Mouse (Mus musculus) adrenal gland, postnatal 25 days (tissue): ENCODE measurements at regions not wholly inside any gene's neighbourhood (a gene's known extent, or its start where the extent isn't known, plus 50 kb on each side); places are given as distances from the start of the nearest gene placed in this dataset.

ENCODE experiments used
- DNase-seq: peaks from one replicate; pipeline ENCODE4 v3.0.0; 2021; ENCODE audit warnings: mixed read lengths

- DNase-seq, result no peak
Measured at GRCm38 (mm10) chr7:36829710-36830109, 131.8 kb downstream of the Tshz3 start.

DNA sequence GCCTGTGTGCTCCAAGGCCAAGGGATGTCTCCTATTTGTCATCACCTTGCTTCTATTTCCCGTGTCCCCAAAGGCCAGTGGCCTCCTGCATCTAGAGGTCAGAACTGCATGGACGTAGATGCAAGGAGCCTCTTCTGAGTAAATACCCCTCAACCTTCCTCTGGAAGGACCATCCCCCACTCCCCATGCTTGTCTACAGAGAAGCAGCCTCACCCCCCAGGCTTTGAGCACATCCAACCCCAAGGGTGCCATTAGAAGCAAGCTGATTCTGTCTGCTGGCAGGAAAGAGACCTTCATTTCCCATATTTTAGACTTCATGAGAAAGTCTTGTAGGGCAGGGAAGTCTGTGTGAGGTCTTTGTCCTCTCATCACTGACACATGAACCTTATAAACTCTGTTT, 132.2 kb downstream of the Tshz3 start:
- DNase-seq, result no peak

DNA sequence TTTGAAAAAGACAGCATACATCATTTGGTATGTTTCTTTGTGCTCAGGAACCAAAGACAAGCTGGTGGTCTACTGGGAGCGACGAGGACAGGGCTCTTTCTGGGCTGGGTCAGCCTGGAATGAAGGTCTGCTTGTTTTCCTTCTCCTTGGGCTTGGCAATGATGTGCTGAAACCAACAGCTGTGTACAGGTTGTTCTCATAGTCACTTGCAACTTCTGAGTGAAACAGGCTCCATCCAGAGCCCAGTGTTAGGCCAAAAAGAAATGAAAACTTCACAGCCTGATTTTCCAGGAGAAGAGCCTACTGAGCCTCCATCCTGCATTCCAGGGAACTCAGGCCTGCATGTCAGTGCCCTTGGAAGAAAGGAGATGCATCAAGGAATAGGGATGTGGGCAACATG, 150.4 kb downstream of the Tshz3 start:
- no peak for DNase-seq

GRCm38 (mm10) chr7:36851275-36851889, 153.5 kb downstream of the Tshz3 start:
- DNase-seq, result no peak

DNA sequence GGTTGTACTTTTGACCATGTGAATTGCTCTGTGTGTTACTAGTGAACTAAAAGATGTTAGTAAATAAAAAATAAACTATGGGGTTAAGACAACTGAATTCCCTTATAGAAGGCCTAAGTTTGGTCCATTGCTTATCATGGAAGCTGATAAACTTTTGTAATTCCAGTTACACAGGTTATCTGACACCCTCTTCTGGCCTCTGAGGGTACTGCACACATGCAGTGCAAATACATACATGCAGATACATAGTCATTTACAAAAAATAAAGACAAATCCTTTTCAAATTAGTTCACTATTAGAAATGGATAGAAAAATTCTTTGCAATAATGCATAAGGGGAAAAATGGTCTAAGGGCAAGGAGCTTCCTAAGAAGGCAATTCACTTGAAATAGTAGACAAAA, 156.4 kb downstream of the Tshz3 start:
- DNase-seq, result no peak

DNA sequence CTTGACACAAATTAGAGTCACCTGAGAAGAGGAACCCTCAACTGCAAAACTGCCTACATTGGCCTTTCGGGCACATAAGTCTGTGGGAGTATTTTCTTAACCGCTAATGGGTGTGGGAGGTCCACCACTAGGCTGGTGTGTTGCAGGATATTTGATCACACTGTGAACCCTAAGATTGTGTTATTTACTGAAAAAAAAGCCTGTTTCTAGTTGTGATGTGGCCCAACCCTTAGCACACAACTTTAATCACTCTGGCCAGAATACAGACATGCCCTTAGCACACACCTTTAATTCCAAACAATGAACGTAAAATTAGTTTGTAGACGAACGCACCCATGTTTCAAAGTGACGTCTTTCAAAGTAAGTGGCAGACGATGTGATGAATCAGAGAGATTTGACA, 161.5 kb downstream of the Tshz3 start:
- no peak for DNase-seq

DNA sequence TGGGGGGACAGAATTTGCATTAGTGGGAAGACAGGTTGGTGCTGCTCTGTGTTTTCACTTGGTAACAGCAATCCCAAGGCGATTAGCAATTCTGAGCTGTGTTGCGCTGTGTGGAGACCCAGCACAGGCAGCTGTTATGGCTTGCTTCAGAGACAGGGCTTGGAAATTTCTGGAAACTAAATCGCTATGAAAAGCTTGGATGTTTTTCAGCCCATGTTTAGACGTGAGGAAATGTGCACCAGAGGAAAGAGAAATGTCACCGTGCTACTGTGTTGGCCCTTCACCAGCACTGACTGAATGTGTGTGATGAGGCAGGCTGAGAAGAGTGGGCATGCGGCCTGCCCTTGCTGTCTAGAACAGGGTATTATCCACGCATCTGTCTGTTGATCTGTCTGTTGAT, 164.6 kb downstream of the Tshz3 start:
- DNase-seq, result no peak

GRCm38 (mm10) chr7:36863745-36864144, 165.8 kb downstream of the Tshz3 start:
- no peak for DNase-seq

DNA sequence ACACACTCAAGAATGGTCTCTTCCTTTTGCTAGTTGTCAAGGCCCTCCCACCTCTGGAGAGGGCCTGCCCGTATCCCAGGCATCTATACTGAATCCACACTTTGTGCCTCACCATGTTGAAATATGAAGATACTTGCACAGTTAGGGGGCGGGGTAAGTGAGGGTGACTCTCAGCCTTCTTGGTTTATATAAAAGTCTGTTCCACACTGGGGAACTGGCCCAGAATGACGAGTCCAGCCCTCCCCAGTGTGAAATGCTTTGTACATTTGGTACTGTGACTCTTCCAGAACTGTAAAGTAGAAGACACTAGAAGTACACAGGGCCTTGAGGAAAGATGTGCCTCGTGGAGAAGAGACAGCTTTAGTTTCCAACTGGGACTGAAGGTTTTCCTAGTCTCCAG, 166.8 kb downstream of the Tshz3 start:
- DNase-seq, result no peak

DNA sequence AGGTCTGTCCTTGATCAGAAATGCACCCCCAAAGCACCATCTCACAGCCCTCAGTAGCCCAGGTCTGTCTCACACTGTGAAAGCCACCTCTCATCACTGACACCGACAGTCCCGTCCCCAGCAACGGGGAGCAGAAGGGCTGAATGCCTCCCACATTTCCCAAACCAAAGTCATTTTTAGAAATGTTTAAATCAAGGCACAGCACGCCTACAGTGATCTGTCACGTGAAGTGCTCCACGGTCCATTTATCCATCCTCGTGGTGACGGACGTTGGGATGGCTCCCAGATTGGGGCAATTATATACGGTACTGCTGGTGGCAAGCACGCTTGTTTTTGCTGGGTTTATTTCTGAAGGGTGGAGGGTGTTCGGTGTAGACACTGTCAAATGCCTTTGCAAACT, 168.7 kb downstream of the Tshz3 start:
- DNase-seq, result no peak

GRCm38 (mm10) chr7:36874004-36874403, 176.1 kb downstream of the Tshz3 start:
- DNase-seq, result no peak

- no peak for DNase-seq
Measured at GRCm38 (mm10) chr7:36877686-36878085, 179.8 kb downstream of the Tshz3 start.

DNA sequence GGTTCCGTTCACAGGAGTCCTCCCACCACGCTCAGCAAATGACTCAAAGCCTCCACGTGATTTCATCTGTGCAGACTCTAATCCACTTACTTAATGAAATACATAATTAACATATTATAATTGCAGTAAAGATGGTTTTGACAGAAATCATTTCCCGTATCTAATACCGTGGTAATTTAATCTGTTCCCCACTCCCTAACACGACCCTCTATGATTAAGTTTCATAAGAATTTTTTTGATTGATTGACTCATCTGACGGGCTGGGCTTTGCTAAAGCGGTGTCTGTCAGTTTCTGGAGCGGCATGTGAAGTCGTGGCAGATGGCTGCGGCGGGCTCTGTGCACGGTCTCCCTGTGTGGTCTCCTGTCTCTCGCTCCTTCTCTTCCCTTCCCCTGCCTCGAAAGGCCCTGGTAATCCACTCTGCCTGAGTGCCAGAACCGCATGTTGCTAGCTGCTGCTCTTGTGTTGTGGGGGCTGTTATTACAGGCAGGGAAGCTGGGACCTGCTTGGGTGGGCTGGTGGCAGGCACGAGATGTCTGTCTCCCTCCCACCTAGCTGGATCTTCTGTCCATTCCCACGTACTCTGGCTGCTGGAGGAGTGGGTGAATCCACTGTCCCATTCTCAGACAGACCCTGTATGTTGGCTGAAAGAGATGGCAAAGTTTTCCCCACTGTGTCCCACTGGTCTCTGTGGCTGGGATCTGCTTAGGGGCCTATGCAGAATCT, 195.0 kb downstream of the Tshz3 start:
- no peak for DNase-seq

GRCm38 (mm10) chr7:36896339-36896738, 198.4 kb downstream of the Tshz3 start:
- no peak for DNase-seq

DNA sequence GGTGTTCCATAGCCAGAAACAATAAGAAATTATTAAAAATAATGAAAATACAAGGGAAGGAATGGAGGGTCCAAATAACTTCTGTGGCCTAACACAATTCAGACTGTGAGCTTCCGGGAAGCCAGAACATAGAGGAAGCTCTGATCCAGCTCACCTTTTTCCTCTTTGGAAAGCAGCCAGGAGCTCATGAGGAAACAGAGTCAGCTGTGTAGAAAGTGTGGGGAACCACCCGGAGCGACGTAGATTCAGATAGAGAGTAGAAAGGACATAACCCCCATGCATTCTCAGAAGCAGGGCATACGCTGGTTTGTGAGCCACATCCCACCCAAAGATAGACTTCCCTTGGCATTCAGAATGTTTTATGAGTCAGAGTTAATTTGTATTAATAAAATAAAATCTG, 203.6 kb downstream of the Tshz3 start:
- DNase-seq, result no peak

DNA sequence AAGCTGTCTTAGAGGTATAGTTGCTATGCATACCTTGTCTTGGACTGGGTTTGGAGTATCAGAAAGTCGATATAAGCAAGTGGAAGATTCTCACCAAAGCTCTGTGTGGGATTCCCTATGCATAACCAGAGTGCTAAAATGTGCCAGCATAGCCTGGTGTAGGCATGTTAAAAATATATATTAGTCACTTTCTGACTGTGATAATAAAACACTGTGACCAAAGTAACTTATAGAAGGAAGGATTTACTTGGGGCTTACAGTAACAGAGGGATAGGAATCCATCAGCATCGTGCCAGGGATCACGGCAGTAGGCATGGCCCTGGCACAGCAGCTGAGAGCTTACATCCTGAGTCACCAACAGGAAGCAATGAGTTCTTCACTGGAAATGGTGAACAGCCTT, 215.4 kb downstream of the Tshz3 start:
- DNase-seq, result no peak

GRCm38 (mm10) chr7:36914261-36914660, 216.3 kb downstream of the Tshz3 start:
- no peak for DNase-seq

DNA sequence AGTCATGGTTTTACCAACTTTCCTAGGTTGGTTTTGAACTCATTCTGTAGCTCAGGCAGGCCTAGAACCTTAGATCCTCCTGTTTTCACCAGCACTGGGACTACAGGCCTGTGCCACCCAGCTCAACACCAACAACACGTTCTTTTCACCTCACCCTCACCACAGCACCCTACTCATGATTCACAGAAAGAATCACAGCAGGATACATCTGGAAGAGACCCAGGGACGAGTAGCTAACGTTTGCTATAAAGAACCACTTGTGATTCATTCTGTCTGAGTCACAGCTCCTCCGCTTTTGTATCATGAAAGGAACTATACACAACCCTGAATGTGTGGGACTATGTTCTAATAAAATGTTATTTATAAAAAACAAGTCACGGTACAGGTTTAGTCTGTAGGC, 217.3 kb downstream of the Tshz3 start:
- DNase-seq, result no peak

- no peak for DNase-seq
Measured at GRCm38 (mm10) chr7:36917011-36917410, 219.1 kb downstream of the Tshz3 start.

DNA sequence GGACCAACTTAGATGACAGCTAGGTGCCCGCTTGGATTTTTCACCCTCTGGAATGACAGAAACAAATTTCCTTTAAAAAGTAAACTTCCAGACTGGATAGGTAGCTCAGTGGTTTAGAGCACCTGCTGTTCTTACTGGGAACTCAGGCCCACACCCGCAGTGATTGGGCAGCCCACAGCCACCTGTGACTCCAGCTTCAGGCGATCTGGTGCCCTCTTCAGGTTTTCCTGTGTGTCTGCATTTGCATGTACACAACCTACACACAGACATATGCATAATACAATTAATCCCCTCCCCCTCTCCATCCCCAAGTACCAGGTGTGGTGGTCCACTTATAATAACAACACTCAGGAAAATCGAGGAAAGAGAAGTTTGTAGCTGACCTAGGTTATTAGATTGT, 221.5 kb downstream of the Tshz3 start:
- no peak for DNase-seq

DNA sequence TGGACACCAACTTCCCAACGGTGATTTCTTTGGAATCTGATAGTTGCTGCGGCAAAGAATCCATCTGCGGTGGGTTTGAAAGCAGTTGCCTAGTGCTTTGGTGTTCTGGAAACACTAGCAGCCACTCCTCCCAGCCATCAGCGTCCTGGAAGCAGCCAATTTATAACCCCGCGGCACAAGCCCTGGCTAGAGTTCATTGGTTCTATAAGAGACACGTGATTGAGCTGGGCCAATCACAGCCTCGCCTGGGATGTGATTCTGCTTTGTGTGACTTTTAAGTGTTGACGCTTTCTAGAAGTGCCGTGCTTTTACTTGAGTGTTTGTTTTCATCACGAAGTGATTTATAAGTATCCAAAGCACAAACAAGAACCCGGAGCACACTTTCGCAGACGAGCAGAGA, 223.1 kb downstream of the Tshz3 start:
- DNase-seq, result no peak

DNA sequence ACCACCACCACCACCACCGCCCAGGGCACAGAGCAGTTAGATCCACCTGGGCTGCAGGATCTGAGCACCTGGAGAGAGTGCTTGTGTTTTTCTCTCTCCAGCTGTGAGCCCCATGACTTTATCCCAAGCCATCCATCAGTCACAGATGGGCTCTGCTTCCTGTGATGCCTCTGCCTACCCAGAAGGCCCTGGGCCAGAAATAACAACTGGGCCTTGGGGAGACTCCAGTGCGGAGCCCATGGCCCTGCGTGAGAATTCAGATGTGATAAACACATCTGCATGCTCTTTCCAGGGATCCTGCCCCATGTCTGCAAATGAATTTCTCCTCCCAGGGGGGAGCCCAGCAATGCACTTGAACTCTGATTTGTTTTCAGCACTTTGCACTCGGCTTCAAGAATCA, 235.6 kb downstream of the Tshz3 start:
- DNase-seq, result no peak

- DNase-seq, result no peak
Measured at GRCm38 (mm10) chr7:36934792-36935555, 237.1 kb downstream of the Tshz3 start.

DNA sequence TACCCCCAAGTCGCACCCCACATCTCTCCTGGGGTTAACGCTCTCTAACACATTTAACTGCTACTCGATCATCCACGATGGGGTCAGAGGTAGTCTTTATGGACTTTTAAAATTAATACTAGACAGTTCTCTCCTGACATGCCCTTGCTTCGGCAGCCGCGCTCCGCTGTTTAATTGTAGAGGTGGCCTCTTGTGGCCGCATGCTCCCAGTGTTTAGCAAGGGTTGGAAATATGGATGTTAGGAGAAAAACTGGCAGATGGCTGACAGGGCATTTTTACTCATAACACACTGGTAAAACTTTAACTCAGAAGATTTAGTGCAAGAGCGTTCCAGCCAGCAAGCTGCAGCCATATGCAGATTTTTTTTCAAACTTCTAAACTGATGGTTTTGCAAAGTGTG, 242.7 kb downstream of the Tshz3 start:
- no peak for DNase-seq
